Mouse (Mus musculus): ENCODE results near the gene Pid1. TPM values are rescaled to one million over a fixed set of nuclear protein-coding genes. Genes with fewer than 3 reads are reported as not detected.
A peak's percentile ranks its signal among the peaks of the same experiment; 100 is the strongest.

Gene Pid1
- total RNA-seq, 2 experiments from 2014 or later = 7.4 to 8.8 TPM

DNA sequence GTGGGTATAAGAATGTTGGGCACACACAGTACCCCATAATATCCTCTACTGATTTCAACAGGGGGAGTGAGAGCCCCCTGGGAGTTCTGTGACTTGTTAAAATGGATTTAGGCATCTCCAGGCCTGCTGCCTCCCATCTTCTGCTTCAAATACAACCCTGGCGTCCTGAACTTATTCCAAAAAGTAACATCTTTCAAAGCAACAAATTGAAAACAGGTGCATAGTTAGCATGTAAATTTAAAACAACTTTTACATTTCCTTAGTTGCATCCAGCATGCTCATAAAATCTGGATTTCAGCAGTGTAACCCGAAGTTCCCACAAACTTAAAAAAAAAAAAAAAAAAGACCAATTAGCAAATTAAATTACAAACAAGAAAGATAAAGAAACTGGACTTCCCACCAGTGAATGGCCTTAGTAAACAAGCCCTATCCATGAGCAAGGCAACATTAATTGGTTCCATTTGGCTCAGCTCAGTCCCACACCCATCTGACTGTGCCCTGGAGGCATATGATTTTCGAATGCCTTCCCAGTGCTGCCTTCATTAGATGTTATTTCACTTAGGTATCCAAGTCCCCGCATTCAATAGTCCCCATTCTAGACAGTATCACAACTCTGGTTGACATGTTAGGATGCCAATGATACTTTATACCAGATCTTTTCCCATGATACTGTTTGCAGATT, 177.1 kb downstream of the Pid1 start:
- no peak for DNase-seq

DNA sequence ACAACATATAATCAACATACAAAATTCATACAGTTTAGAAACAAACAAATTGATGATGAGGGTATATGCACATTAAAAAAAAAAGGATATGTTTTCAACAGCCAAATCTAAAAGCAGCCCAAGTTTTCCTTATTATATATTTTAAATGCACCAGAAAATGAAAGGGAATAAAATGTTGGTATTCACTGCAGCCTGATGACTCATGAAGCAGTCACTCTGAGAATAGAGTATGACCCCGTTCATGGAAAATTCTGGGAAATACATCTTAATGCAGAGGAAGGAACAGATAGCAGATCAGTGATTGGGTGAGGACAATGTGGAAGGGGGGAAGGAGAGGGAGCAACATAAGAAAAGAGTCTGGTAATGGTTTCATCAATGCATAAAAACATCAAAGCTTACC, 186.3 kb downstream of the Pid1 start:
- no peak for DNase-seq

GRCm38 (mm10) chr1:84177033-84177432, 186.9 kb downstream of the Pid1 start:
- no peak for DNase-seq

GRCm38 (mm10) chr1:84172941-84173340, 191.0 kb downstream of the Pid1 start:
- DNase-seq = no peak

- DNase-seq = no peak
Observed at GRCm38 (mm10) chr1:84157790-84158189, 206.2 kb downstream of the Pid1 start.

DNA sequence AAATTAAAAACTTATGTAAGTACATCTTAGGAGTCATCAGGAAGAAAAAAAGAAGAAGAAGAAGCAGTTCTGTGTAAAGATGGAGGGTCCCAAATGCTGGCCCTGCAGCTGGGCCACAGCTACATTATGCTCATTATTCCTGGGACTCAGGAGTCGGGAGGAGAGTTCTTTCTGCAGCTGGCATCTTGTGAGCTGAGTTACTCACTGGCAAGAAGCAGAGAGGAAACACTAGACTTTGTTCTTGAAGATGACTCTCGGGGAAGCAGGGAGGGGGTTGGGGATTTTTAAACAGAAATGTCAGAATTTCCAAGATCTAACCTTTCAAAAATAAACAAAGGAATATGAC, 208.4 kb downstream of the Pid1 start:
- DNase-seq = no peak

GRCm38 (mm10) chr1:84154725-84155584, 209.0 kb downstream of the Pid1 start:
- DNase-seq = no peak

GRCm38 (mm10) chr1:84153943-84154342, 210.0 kb downstream of the Pid1 start:
- peak; percentile 16 to 38 for DNase-seq

DNA sequence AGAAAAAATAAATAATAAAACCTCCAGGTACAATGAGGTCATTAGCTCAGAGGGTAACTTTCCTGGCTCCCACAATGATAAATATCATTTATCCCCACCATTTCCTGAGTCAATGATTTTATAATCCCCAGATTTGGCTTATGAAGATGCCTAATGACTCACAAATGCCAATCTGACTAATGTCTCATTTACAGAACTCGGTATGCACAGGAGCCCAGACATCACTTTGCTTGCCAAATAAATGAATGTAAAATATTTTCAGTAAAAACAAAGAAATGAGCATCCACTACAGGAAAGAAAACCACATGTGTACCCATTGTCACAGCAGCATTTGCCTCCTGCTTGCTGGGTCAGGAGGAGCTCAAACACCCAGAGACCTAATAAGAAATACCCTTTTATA, 222.4 kb downstream of the Pid1 start:
- no peak for DNase-seq

GRCm38 (mm10) chr1:84132451-84132850, 231.5 kb downstream of the Pid1 start:
- no peak for DNase-seq

GRCm38 (mm10) chr1:84131799-84132198, 232.2 kb downstream of the Pid1 start:
- DNase-seq = no peak

- DNase-seq = peak in 1 of 2 experiments; percentile 35
Observed at GRCm38 (mm10) chr1:84128510-84128909, 235.5 kb downstream of the Pid1 start.

DNA sequence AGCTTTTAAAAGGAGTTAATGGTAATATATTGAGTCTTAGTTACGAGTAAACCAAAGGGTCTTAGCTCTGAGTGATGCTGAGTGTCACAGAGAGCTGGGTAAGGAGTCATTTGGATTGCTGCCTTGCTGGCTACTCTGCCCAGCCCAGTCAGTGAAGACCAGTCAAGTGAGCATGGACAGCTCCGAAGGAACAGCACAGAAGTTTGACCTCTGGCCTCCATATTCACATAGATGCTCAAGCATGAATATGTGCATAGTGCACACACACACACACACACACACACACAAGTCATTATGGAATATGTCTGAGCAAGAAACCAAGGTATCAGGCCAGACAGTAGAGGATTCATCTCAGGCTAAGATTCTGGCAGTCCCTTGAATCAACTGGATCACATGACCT, 244.7 kb downstream of the Pid1 start:
- no peak for DNase-seq

GRCm38 (mm10) chr1:84106756-84107155, 257.2 kb downstream of the Pid1 start:
- no peak for DNase-seq

DNA sequence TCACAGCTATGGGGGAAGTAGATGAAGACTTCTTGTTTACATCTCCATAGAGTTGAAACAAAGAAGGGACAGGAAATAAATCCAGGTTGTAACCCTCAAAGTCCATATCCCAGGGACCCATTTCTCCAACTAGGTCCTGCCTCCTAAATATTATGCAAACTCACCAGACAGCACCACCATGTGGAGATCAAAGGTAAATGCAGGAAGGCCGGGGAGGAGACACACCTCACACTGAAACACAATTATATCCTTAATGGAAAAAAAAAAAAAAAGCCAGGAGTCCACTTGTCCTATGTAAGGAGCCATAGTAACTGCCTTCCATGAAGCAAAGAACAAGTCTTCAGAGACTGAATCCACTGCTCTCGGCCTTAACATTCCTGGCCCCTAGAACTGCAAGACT, 261.9 kb downstream of the Pid1 start:
- DNase-seq = no peak

DNA sequence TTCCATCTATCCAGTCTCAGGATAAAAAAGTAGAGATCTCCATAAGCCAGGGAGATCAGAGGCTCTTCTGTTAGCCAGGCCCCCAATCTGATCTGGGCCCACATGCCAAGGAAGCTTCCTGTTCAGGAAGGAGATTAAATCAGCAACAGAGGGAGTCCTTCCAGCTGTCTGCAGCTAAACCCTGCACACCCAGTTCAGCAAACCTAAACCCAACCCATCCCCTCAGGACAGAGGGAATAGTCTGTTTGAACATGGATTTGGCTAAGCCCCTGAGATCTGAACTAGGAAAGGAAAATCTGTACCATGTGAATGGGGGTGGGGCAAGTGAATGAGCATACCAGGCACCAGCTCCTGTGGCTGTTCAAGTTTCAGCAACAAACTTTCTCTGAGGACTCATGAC, 266.6 kb downstream of the Pid1 start:
- no peak for DNase-seq

GRCm38 (mm10) chr1:84093291-84093690, 270.7 kb downstream of the Pid1 start:
- DNase-seq = no peak

DNA sequence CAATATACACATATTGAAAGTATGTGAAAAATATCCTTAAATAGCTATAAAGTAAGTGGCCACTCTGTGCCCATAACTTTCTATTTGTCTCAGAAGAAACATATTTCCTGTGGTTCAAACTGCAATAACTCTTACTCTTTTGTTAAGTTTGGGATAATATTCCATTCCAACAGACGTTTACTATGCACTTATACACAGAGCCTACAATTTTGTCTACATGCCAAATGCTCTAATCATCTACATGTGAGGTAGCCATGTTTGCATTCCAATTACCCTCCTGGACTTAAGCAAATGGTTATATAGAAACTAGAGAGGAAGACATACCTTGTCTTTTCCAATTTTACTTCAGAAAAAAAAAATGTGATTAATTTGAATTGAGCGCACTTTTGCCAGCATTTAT, 274.3 kb downstream of the Pid1 start:
- DNase-seq = no peak

DNA sequence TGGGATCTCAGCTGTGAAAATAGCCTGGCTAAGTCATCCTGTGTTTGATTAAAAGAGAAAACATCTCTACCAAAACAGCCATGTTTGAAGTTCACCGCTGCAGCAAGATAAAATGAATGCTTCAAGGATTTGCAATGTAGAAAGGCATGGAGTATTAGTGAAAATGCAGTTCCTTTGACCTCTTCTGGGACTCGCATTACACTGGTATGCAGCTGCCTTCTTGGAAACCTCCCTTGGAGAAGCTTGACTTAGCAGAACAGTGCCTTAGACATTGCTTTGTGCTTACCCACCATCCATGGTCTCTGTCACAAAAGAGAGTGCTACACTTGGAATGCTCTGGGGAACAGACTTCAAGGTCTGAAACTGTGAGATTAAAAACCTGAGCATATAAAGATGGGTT, 276.0 kb downstream of the Pid1 start:
- no peak for DNase-seq

- DNase-seq = no peak
Observed at GRCm38 (mm10) chr1:84087325-84087724, 276.7 kb downstream of the Pid1 start.

DNA sequence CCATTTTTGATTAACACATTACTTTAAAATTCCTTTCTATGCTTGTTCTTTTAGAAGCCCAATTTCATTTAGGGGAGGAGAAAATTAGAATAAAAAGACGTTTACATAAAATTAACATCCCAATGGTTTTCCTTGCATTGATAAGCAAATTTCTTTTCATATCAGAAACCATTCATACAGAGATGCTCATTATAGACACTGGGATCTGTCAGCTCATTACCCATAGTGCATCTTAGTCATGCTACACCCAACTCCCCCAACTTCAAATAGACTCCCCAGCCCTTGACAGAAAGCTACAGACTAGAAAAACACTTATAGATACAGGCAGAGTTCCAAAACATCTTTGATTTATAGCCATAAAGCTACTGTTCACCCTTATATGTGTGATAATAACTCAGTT, 277.5 kb downstream of the Pid1 start:
- DNase-seq = no peak

DNA sequence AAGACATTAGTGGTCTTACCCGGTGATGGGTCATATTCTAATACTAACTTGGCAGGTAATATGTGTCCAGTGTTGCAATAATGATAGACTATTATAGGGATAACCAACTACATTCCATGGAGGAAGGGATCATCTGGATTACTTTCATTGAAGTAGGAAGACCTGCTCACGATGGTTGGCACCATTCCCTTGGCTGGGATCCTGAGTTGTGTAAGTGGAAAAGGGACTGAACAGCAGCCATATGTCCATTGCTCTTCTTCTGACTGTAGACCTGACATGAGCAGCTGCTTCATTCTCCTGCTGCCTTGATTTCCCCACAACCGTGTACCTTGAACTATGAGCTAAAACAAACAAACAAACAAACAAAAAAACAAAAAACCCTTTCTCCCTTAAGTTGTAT, 278.6 kb downstream of the Pid1 start:
- no peak for DNase-seq

DNA sequence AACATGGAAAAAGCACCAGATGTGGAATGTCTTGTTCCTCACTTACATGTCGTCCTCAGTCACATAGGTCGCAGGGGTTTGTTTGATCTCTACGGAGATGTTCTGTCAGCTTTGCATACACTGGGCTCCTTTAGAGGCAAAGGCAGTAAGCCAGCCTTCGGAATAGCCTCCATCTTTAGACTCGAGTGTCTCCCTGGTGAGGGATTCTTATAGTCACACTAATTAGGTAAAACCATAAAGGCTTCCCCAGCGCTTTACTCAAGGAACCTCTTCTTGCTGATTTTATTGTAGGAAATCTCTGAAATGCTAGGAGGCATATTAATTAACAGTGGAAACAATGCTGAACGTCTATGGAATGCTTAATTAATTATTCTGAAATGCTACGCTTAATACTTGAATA, 284.4 kb downstream of the Pid1 start:
- no peak for DNase-seq

DNA sequence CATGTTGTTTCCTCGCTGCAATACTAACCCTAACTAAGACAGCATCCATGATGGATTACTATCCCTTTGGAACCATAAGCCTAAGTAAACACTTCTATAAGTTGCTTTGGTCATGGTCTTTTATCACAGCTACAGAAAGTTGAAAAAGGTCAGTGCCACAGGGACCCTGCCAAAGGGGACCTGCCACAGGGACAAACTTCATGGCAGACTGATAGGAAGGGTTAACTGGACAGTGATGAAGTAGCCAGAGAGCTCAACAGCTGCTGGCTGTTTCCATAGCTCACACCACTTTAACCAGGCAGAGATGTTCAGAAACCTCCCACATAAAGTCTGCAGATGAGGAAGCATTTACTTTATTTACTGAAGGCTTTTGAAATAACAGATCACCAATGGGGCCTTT, 287.0 kb downstream of the Pid1 start:
- no peak for DNase-seq

Data from heart, adult 18-20 months (tissue).